Mouse (Mus musculus) lung, embryonic 16.5 days (tissue): ENCODE data around the gene Spata31d1b. TPM values are rescaled to one million over a fixed set of nuclear protein-coding genes. Genes with fewer than 3 reads are reported as not detected.

Experiments
- ATAC-seq: fragments of 200-750 bp; cut with Nextera tagmentation; 2 replicates; pipeline ENCODE4 v1.8.0; 2017; ENCODE audit warnings: low read depth, mild to moderate bottlenecking, moderate library complexity
- H3K27ac ChIP-seq: fragments of 300-500 bp; sonication (generic); 2 replicates; pipeline ENCODE4 v1.5.1; 2014; ENCODE audit warnings: mild to moderate bottlenecking, control low read depth, low read length
- H3K27me3 ChIP-seq: fragments of 300-500 bp; sonication (generic); 2 replicates; pipeline ENCODE4 v1.6.1; 2014; ENCODE audit warnings: low read depth, low read length, mixed read lengths; ENCODE audit not compliant: control insufficient read depth, insufficient read depth
- H3K36me3 ChIP-seq: fragments of 300-500 bp; sonication (generic); 2 replicates; pipeline ENCODE4 v1.6.1; 2014; ENCODE audit warnings: low read length; ENCODE audit not compliant: control insufficient read depth, insufficient read depth
- H3K4me1 ChIP-seq: fragments of 300-500 bp; sonication (generic); replicated peaks from 2 replicates; pipeline ENCODE4 v1.6.1; 2014; ENCODE audit warnings: low read length, mixed read lengths; ENCODE audit not compliant: control insufficient read depth, insufficient read depth
- H3K4me2 ChIP-seq: fragments of 300-500 bp; sonication (generic); 2 replicates; pipeline ENCODE4 v1.6.1; 2014; ENCODE audit warnings: low read depth, low read length, control low read depth
- H3K4me3 ChIP-seq: fragments of 300-500 bp; sonication (generic); 2 replicates; pipeline ENCODE4 v1.5.1; 2014; ENCODE audit warnings: mild to moderate bottlenecking, low read length, control low read depth
- H3K9ac ChIP-seq: fragments of 300-500 bp; sonication (generic); 2 replicates; pipeline ENCODE4 v1.6.1; 2014; ENCODE audit warnings: low read length, control low read depth
- H3K9me3 ChIP-seq: fragments of 300-500 bp; sonication (generic); 2 replicates; pipeline ENCODE4 v1.6.1; 2016; ENCODE audit warnings: low read length; ENCODE audit not compliant: control insufficient read depth
- WGBS: fragments of 180-500 bp; shearing (Covaris S2); extraction: QIAGEN DNeasy Blood & Tissue Kit; methylation state at CpG from one replicate; pipeline ENCODE4 v1.1.7; 2014; 5-methylcytosine and 5-hydroxymethylcytosine counted together
- polyA plus RNA-seq: library from polyadenylated mRNA; unstranded; fragments of >200 nt; fragmentation: Nextera tagmentation; extraction: Ambion mirVana; gene quantifications from 2 replicates; pipeline ENCODE4 v1.2.1, GENCODE M21; 2015

Gene Spata31d1b
- polyA plus RNA-seq, 1 experiment from 2014 or later: not detected

GRCm38 (mm10) chr13:59735190-59735589 is 23.1 kb downstream of the Spata31d1b start:
- no peaks in the 10 kb centered on the region for H3K9me3 ChIP-seq
- H3K27me3 ChIP-seq: no peaks in the 10 kb centered on the region
- no peak overlapping the region for H3K9ac ChIP-seq
- H3K36me3 ChIP-seq: no peaks in the 10 kb centered on the region
- H3K4me2 ChIP-seq: no peak overlapping the region
- H3K27ac ChIP-seq: no peak overlapping the region
- no peak overlapping the region for H3K4me3 ChIP-seq
- no peaks in the 10 kb centered on the region for H3K4me1 ChIP-seq
- 19% methylated on average over 3 of the region's 3 CpGs for WGBS
- peak; percentile 83 for ATAC-seq

- no peaks in the 10 kb centered on the region for H3K4me1 ChIP-seq
- H3K4me3 ChIP-seq: no peak overlapping the region
- H3K9me3 ChIP-seq: no peaks in the 10 kb centered on the region
- H3K36me3 ChIP-seq: no peaks in the 10 kb centered on the region
- H3K9ac ChIP-seq: no peak overlapping the region
- no peaks in the 10 kb centered on the region for H3K27me3 ChIP-seq
- ATAC-seq: no peak
- no peak overlapping the region for H3K4me2 ChIP-seq
- WGBS: 77% methylated on average over 2 of the region's 2 CpGs
- no peak overlapping the region for H3K27ac ChIP-seq
Measured at GRCm38 (mm10) chr13:59738455-59738854, 26.4 kb downstream of the Spata31d1b start.

- Histone ChIP-seq H3K9ac (no peak overlapping the region), H3K4me3 (no peak overlapping the region), H3K27ac (no peak overlapping the region), H3K4me1 (no peaks in the 10 kb centered on the region), H3K27me3 (no peaks in the 10 kb centered on the region), H3K9me3 (no peaks in the 10 kb centered on the region), H3K36me3 (no peaks in the 10 kb centered on the region), H3K4me2 (no peak overlapping the region)
- 83% methylated on average over 4 of the region's 4 CpGs for WGBS
- ATAC-seq: no peak
Measured at GRCm38 (mm10) chr13:59739397-59739796, 27.3 kb downstream of the Spata31d1b start.

GRCm38 (mm10) chr13:59741096-59741495 is 29.0 kb downstream of the Spata31d1b start:
- H3K27me3 ChIP-seq: no peaks in the 10 kb centered on the region
- H3K4me3 ChIP-seq: no peak overlapping the region
- no peaks in the 10 kb centered on the region for H3K9me3 ChIP-seq
- H3K27ac ChIP-seq: no peak overlapping the region
- no peak for ATAC-seq
- no peaks in the 10 kb centered on the region for H3K4me1 ChIP-seq
- no peak overlapping the region for H3K9ac ChIP-seq
- H3K36me3 ChIP-seq: no peaks in the 10 kb centered on the region
- no peak overlapping the region for H3K4me2 ChIP-seq
- WGBS: 69% methylated on average over 11 of the region's 11 CpGs

DNA sequence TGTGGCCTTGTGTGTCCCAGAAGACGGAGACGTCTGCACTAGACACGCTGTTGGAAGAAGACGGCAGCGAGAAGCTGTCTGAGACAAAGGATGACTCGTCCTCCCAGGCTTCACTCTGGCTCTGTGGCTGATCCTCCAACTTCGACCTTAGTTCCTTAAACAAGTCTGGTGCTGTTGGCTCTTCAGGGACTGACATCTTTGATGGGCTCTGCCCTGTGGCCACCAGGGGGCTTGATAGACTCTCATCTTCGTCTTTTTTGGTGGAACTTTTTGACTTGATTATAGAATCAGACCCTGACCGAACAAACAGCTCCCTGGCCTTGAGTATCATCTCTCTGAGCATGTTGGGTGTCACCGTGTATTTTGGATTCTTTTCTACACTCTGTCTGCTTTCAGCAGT is 29.6 kb downstream of the Spata31d1b start:
- H3K36me3 ChIP-seq: no peaks in the 10 kb centered on the region
- H3K27me3 ChIP-seq: no peaks in the 10 kb centered on the region
- no peak overlapping the region for H3K27ac ChIP-seq
- no peaks in the 10 kb centered on the region for H3K4me1 ChIP-seq
- no peak overlapping the region for H3K4me3 ChIP-seq
- WGBS: 66% methylated on average over 10 of the region's 10 CpGs
- no peak overlapping the region for H3K4me2 ChIP-seq
- no peak overlapping the region for H3K9ac ChIP-seq
- ATAC-seq: no peak
- H3K9me3 ChIP-seq: no peaks in the 10 kb centered on the region

DNA sequence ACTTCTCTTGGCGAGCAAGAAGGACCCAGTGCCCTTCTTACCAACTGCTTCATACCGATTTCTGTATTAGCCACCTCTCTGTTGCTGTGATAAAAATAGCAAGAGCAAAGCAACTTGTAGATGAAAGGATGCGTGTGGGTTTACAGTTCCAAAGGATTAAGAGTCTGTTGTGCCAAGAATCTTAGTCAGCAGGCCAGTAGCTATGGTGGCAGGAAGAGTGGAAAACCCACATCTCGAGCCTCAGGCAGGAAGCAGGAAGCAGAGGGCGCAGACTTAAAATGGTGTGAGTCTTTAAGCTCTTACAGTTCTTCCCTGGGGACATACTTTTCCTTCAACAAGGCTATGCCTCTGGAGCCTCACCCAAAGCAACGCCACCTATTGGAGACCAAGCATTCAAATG is 33.4 kb downstream of the Spata31d1b start:
- Histone ChIP-seq H3K36me3 (no peaks in the 10 kb centered on the region), H3K27me3 (no peaks in the 10 kb centered on the region), H3K4me3 (no peak overlapping the region), H3K4me2 (no peak overlapping the region), H3K4me1 (no peaks in the 10 kb centered on the region), H3K27ac (no peak overlapping the region), H3K9ac (no peak overlapping the region), H3K9me3 (no peaks in the 10 kb centered on the region)
- 68% methylated on average over 6 of the region's 6 CpGs for WGBS
- no peak for ATAC-seq

DNA sequence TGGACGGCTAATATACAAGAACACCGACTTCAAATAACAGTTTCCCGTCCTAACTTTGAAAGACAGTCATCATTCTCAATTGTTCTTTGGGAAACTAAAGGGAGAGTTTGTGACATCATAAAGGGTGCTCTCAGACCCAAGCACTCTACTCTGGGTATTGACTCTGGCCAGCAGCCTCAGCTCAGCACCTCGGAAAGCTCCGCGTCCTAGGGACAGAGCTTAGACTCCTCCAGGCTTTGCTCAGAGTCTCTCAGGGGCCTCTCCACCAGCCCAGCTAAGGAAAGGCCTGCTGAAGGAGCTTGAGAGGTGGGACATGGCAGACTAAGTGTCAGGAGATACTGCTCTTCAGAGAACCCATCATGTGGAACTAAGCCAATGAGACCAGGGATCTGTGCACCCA is 34.1 kb downstream of the Spata31d1b start:
- H3K9ac ChIP-seq: no peak overlapping the region
- no peaks in the 10 kb centered on the region for H3K9me3 ChIP-seq
- no peak overlapping the region for H3K27ac ChIP-seq
- H3K4me2 ChIP-seq: no peak overlapping the region
- H3K27me3 ChIP-seq: no peaks in the 10 kb centered on the region
- H3K36me3 ChIP-seq: no peaks in the 10 kb centered on the region
- ATAC-seq: 0 out of 2 replicates have a peak, but pooled peaks have one; percentile 47
- WGBS: 61% methylated on average over 5 of the region's 6 CpGs
- H3K4me3 ChIP-seq: no peak overlapping the region
- no peaks in the 10 kb centered on the region for H3K4me1 ChIP-seq

GRCm38 (mm10) chr13:59746711-59747110 is 34.6 kb downstream of the Spata31d1b start, which contains the start of gene 1700014D04Rik:
1700014D04Rik (minus strand) TSS chr13:59746752.
- Histone ChIP-seq H3K36me3 (no peaks in the 10 kb centered on the region), H3K4me1 (no peaks in the 10 kb centered on the region), H3K9ac (no peak within 1 kb of the TSS), H3K27me3 (no peaks in the 10 kb centered on the region), H3K4me3 (no peak within 1 kb of the TSS), H3K27ac (no peak within 1 kb of the TSS), H3K9me3 (no peaks in the 10 kb centered on the region), H3K4me2 (no peak within 1 kb of the TSS)
- 79% methylated on average over 9 of the region's 9 CpGs for WGBS
- ATAC-seq: no peak

DNA sequence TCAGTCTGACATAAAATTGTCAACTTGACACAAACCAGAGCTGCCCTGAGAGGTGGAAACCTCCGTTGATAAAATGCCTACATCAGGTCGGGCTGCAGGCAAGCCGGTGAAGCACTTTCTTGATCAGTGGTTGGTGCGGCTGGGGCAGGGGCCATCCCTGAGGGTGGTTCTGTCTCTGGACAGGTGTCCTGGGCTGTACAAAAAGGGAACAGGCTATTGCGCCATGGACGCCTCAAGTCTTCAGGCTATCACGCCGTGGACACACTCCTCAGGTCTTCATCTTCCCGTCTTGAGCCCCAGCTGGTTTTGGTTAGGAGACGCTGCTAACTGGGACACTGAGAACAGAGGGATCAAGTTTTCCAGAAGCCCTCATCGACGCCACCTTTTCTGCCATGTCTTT is 38.2 kb downstream of the Spata31d1b start:
- H3K27ac ChIP-seq: no peak overlapping the region
- no peaks in the 10 kb centered on the region for H3K27me3 ChIP-seq
- no peaks in the 10 kb centered on the region; the same call in 1 of the 2 replicates for H3K36me3 ChIP-seq
- H3K4me1 ChIP-seq: no peaks in the 10 kb centered on the region
- WGBS: 72% methylated on average over 12 of the region's 12 CpGs
- ATAC-seq: no peak
- H3K4me2 ChIP-seq: no peak overlapping the region
- no peak overlapping the region for H3K4me3 ChIP-seq
- no peaks in the 10 kb centered on the region for H3K9me3 ChIP-seq
- no peak overlapping the region for H3K9ac ChIP-seq

DNA sequence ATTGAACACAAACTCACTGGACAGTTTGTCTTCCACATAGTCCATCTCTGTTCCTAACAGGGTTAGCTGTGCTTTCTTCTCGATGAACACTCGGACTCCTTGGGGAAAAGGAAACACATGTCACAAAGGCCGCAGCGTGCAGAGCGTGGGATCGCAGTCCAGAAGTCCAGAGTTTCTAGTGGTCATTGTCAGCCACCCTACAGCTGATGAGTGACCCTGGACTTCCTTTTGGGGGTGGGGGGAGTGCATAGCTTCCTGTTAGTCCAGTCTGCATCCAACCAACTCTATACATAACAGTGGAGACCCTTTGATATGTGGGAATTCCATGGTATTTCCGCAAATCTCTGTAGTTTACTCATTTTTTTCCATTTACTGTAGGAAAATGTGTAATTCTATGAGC is 44.8 kb downstream of the Spata31d1b start:
- peak; percentile 58 for ATAC-seq
- no peak overlapping the region for H3K4me2 ChIP-seq
- WGBS: 73% methylated on average over 7 of the region's 7 CpGs
- H3K4me3 ChIP-seq: no peak overlapping the region
- no peaks in the 10 kb centered on the region for H3K4me1 ChIP-seq
- no peak overlapping the region for H3K27ac ChIP-seq
- H3K27me3 ChIP-seq: no peaks in the 10 kb centered on the region
- H3K9me3 ChIP-seq: no peaks in the 10 kb centered on the region
- H3K9ac ChIP-seq: no peak overlapping the region
- H3K36me3 ChIP-seq: peaks cover 30% of the 10 kb centered on the region
